Mouse (Mus musculus): ENCODE measurements around the gene Gm9507. TPM values are rescaled to one million over a fixed set of nuclear protein-coding genes. Genes with fewer than 3 reads are reported as not detected.

Gm9507 gene
- not detected in 2 replicates for polyA plus RNA-seq (2012; ENCODE audit: low replicate concordance)

GRCm38 (mm10) chr10:77811743-77812142 lies at the start of gene Gm9507:
TSS of gene Gm9507 (minus strand) at chr10:77811843.

DNA sequence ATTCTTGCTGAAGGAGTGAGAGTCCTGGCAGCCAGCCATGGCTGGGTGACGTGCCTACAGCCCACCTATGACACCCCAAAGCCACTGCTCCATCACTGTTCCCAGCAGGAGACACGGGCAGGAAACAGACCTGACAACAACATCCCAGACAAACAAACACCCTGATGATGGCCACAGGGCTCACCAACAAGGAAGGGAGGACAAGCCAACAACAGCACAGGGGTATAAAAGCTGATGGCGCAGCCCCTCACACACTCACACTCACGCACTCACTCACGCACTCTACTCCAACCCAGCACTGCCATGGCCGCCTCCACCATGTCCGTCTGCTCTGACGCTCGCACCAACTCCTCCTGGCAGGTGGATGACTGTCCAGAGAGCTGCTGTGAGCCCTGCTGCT lies 40.9 kb upstream of the Gm9507 start, which contains the start of gene Gm10318:
Gene Gm10318 (plus strand): TSS at position 301 of the 400 bp plus-strand sequence.

DNA sequence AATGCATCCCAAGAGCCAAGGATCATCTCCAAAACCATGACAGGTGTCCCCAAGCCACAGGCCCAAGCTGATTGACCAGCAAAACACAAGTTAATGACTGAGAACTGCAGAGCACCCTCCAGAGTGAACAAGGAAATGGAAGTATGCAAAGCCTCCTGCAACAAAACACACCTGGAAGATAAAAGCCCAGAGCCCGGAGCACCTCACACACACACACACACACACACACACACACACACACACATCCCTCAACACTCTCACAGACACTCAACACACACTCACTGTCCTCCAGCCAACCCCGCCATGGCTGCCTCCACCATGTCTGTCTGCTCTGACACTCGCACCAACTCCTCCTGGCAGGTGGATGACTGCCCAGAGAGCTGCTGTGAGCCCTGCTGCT lies 34.9 kb upstream of the Gm9507 start, which contains the start of gene Gm36176:
Gene Gm36176 (plus strand): TSS at position 301 of the 400 bp plus-strand sequence.

GRCm38 (mm10) chr10:77835647-77836046 lies 24.0 kb upstream of the Gm9507 start, which contains the start of gene Krtap10-10:
TSS of gene Krtap10-10 (plus strand) at chr10:77835947.

DNA sequence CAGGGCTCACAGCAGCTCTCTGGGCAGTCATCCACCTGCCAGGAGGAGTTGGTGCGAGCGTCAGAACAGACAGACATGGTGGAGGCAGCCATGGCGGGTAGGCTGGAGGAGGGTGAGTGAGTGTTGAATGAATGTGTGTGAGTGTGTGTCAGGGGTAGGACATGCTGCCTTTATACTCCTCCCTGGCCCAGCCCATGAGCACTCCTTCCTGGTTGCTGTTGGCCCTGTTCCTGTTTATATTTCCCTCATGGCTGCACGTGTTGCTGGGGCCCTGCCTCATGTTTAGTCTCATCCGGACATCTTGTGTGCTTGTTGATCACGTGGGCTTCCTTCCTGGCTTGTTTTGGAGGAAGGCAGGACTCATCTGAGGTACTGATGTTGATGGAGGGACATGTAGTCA lies 15.3 kb upstream of the Gm9507 start, which contains the start of gene Krtap10-4:
Gene Krtap10-4 (minus strand): TSS at position 145 of the 400 bp plus-strand sequence.

DNA sequence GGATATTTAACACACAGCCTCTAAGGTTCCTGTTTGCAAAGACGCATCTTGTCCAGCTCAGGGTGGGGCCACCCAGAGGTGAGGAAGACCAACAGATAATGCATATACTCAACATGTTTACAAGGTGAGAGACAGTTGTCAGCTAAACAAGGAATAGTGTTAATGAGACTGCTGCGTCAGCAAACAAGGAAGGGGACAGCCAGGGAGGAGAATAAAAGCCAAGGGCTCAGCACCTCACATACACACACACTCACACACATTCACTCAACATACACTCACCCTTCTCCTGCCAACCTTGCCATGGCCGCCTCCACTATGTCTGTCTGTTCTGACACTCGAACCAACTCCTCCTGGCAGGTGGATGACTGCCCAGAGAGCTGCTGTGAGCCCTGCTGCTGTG lies 2.7 kb upstream of the Gm9507 start, which contains the start of gene Gm2696:
Gene Gm2696 (plus strand): TSS at position 301 of the 400 bp plus-strand sequence.

GRCm38 (mm10) chr10:77798921-77799508 lies 12.6 kb downstream of the Gm9507 start, which contains the start of gene Gm19668:
TSS of gene Gm19668 (minus strand) at chr10:77799133.

GRCm38 (mm10) chr10:77794976-77795375 lies 16.7 kb downstream of the Gm9507 start, which contains the start of gene Gm9639:
TSS of gene Gm9639 (minus strand) at chr10:77795076.

DNA sequence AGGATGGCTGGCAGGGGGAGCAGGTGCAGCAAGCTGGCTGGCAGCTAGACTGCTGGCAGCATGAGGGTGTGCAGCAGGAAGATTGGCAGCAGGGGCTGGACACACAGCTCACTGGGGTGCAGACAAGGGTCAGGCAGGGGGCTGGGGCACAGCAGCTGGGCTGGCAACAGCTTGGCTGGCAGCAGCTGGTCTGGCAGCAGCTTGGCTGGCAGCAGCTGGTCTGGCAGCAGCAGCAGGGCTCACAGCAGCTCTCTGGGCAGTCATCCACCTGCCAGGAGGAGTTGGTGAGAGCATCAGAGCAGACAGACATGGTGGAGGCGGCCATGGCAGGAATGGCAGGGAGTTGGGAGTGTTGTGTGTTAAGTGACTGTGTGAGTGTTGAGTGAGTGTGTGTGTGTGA lies 23.8 kb downstream of the Gm9507 start, which contains the start of gene Gm7137:
Gene Gm7137 (minus strand): TSS at position 325 of the 400 bp plus-strand sequence.

DNA sequence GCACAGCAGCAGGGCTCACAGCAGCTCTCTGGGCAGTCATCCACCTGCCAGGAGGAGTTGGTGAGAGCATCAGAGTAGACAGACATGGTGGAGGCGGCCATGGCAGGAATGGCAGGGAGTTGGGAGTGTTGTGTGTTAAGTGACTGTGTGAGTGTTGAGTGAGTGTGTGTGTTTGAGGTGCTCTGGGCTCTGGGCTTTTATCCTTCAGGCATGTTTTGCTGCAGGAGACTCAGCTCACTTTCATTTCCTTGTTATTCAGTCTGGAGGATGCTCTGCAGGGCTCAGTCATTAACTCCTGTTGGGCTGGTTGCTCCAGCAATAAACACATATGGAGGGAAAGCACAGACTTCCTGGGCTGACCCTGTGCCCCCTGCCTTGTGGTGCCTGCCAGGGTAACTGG lies 29.2 kb downstream of the Gm9507 start, which contains the start of gene Gm3250:
Gene Gm3250 (minus strand): TSS at position 101 of the 400 bp plus-strand sequence.

GRCm38 (mm10) chr10:77776844-77777243 lies 34.8 kb downstream of the Gm9507 start, which contains the start of gene Gm7138:
TSS of gene Gm7138 (minus strand) at chr10:77776944.

DNA sequence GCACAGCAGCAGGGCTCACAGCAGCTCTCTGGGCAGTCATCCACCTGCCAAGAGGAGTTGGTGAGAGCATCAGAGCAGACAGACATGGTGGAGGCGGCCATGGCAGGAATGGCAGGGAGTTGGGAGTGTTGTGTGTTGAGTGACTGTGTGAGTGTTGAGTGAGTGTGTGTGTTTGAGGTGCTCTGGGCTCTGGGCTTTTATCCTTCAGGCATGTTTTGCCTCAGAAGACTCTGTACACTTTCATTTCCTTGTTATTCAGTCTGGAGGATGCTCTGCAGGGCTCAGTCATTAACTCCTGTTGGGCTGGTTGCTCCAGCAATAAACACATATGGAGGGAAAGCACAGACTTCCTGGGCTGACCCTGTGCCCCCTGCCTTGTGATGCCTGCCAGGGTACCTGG lies 40.4 kb downstream of the Gm9507 start, which contains the start of gene Gm3238:
Gene Gm3238 (minus strand): TSS at position 101 of the 400 bp plus-strand sequence.

Other genes starting within 250 kb of the Gm9507 start
- gene Pttg1ip, start 230.1 kb downstream of the Gm9507 start, polyA plus RNA-seq (2012; ENCODE audit: low replicate concordance): 22.2 and 37.6 TPM in 2 replicates
- 36.3 and 57.5 TPM in 2 replicates for gene Sumo3, start 205.7 kb downstream of the Gm9507 start, polyA plus RNA-seq (2012; ENCODE audit: low replicate concordance)
- gene Gm49325, start 205.6 kb downstream of the Gm9507 start, polyA plus RNA-seq (2012; ENCODE audit: low replicate concordance): not detected in 2 replicates
- 15.4 and 47.2 TPM in 2 replicates for gene Ube2g2, start 189.6 kb downstream of the Gm9507 start, polyA plus RNA-seq (2012; ENCODE audit: low replicate concordance)
- 0.10 and 0.16 TPM in 2 replicates for gene Tspear, start 125.3 kb downstream of the Gm9507 start, polyA plus RNA-seq (2012; ENCODE audit: low replicate concordance)
- gene Gm19402, start 121.1 kb downstream of the Gm9507 start, polyA plus RNA-seq (2012; ENCODE audit: low replicate concordance): not detected in 2 replicates
- not detected in 2 replicates for gene Gm9508, start 114.6 kb downstream of the Gm9507 start, polyA plus RNA-seq (2012; ENCODE audit: low replicate concordance)
- gene Gm10272, start 105.2 kb downstream of the Gm9507 start, polyA plus RNA-seq (2012; ENCODE audit: low replicate concordance): not detected in 2 replicates
- gene Gm10024, start 100.4 kb downstream of the Gm9507 start, polyA plus RNA-seq (2012; ENCODE audit: low replicate concordance): not detected in 2 replicates
- not detected in 2 replicates for gene Gm10142, start 96.0 kb downstream of the Gm9507 start, polyA plus RNA-seq (2012; ENCODE audit: low replicate concordance)
- not detected in 2 replicates for gene Krtap12-1, start 91.2 kb downstream of the Gm9507 start, polyA plus RNA-seq (2012; ENCODE audit: low replicate concordance)
- not detected in 2 replicates for gene Gm10100, start 85.4 kb downstream of the Gm9507 start, polyA plus RNA-seq (2012; ENCODE audit: low replicate concordance)
- gene Gm18596, start 69.2 kb downstream of the Gm9507 start, polyA plus RNA-seq (2012; ENCODE audit: low replicate concordance): 0.22 TPM in 1 of 2 replicates, not detected in the other
- not detected in 2 replicates for gene Gm9736, start 60.5 kb downstream of the Gm9507 start, polyA plus RNA-seq (2012; ENCODE audit: low replicate concordance)
- not detected in 2 replicates for gene Gm3233, start 52.2 kb downstream of the Gm9507 start, polyA plus RNA-seq (2012; ENCODE audit: low replicate concordance)
- 0.28 TPM in 1 of 2 replicates, not detected in the other for gene Gm3238, start 40.5 kb downstream of the Gm9507 start, polyA plus RNA-seq (2012; ENCODE audit: low replicate concordance)
- not detected in 2 replicates for gene Gm7138, start 34.9 kb downstream of the Gm9507 start, polyA plus RNA-seq (2012; ENCODE audit: low replicate concordance)
- gene Gm3250, start 29.3 kb downstream of the Gm9507 start, polyA plus RNA-seq (2012; ENCODE audit: low replicate concordance): not detected in 2 replicates
- not detected in 2 replicates for gene Gm7137, start 23.6 kb downstream of the Gm9507 start, polyA plus RNA-seq (2012; ENCODE audit: low replicate concordance)
- not detected in 2 replicates for gene Gm9639, start 16.8 kb downstream of the Gm9507 start, polyA plus RNA-seq (2012; ENCODE audit: low replicate concordance)
- not detected in 2 replicates for gene Gm19668, start 12.7 kb downstream of the Gm9507 start, polyA plus RNA-seq (2012; ENCODE audit: low replicate concordance)
- gene Gm2696, start 2.8 kb upstream of the Gm9507 start, polyA plus RNA-seq (2012; ENCODE audit: low replicate concordance): not detected in 2 replicates
- gene Krtap10-4, start 15.3 kb upstream of the Gm9507 start, polyA plus RNA-seq (2012; ENCODE audit: low replicate concordance): not detected in 2 replicates
- gene Krtap10-10, start 24.1 kb upstream of the Gm9507 start, polyA plus RNA-seq (2012; ENCODE audit: low replicate concordance): not detected in 2 replicates
- gene Gm36176, start 35.0 kb upstream of the Gm9507 start, polyA plus RNA-seq (2012; ENCODE audit: low replicate concordance): not detected in 2 replicates
- gene Gm10318, start 41.0 kb upstream of the Gm9507 start, polyA plus RNA-seq (2012; ENCODE audit: low replicate concordance): not detected in 2 replicates
- not detected in 2 replicates for gene Gm3285, start 50.1 kb upstream of the Gm9507 start, polyA plus RNA-seq (2012; ENCODE audit: low replicate concordance)
- 0.09 and 0.15 TPM in 2 replicates for gene Lrrc3, start 90.7 kb upstream of the Gm9507 start, polyA plus RNA-seq (2012; ENCODE audit: low replicate concordance)
- 2.6 and 5.5 TPM in 2 replicates for gene Trpm2, start 158.7 kb upstream of the Gm9507 start, polyA plus RNA-seq (2012; ENCODE audit: low replicate concordance)
- 16.9 and 22.6 TPM in 2 replicates for gene 1810043G02Rik, start 166.7 kb upstream of the Gm9507 start, polyA plus RNA-seq (2012; ENCODE audit: low replicate concordance)
- 84.1 and 114 TPM in 2 replicates for gene Pfkl, start 198.2 kb upstream of the Gm9507 start, polyA plus RNA-seq (2012; ENCODE audit: low replicate concordance)
- 0.14 TPM in 1 of 2 replicates, not detected in the other for gene Dnmt3l, start 230.1 kb upstream of the Gm9507 start, polyA plus RNA-seq (2012; ENCODE audit: low replicate concordance)
- gene Aire, start 231.8 kb upstream of the Gm9507 start, polyA plus RNA-seq (2012; ENCODE audit: low replicate concordance): 1.5 and 1.6 TPM in 2 replicates